Mouse (Mus musculus): ENCODE measurements at regions not wholly inside any gene's neighbourhood (a gene's known extent, or its start where the extent isn't known, plus 50 kb on each side); places are given as distances from the start of the nearest gene placed in this dataset.
A peak's percentile ranks its signal among the peaks of the same experiment; 100 is the strongest.

DNA sequence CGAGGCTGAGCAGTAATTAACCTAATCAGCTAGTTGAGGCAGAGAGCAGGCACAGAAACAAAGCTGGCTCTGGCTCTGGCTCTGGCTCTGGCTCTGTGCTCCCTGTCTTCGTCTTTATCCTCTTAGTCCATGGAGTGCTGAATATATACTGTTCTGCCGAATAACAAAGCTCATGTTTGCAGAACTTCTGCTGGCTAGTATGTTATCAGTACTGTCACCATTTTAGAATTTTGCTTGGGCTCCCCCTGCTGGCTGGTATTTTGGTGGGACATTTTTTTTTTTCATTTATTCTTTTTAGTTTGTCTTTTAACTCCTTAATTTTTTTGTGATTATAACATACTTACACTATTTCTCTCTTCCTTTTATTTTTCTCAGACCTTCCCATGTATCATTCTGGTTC is 77.8 kb upstream of the Slc39a10 start:
- TF ChIP-seq CTCF (IDR thresholded peaks at IDR 0.05; ENCODE audit: low read depth) (peak; percentile 75), EP300 (optimal IDR thresholded peaks at IDR 0.05) (no peak)
